Mouse (Mus musculus): ENCODE results near the gene Cers2.

The Cers2 gene

GRCm38 (mm10) chr3:95314486-95315093, at the start of gene Cers2:
Gene Cers2, plus strand, starts transcription at chr3:95314791.
- no peaks in the 10 kb centered on the region for H3K27me3 ChIP-seq (ENCODE audit: control insufficient read depth, insufficient read depth, low read length, poor library complexity, severe bottlenecking)
- H3K36me3 ChIP-seq (ENCODE audit: control insufficient read depth, insufficient read depth, low read length, poor library complexity, severe bottlenecking): no peaks in the 10 kb centered on the region; the same call in 1 of the 2 replicates
- DNase-seq (ENCODE audit: low read depth, low spot score): no peak

GRCm38 (mm10) chr3:95266052-95266451, 48.5 kb upstream of the Cers2 start:
- no peak for DNase-seq (ENCODE audit: low read depth, low spot score)
- no peaks in the 10 kb centered on the region for H3K27me3 ChIP-seq (ENCODE audit: control insufficient read depth, insufficient read depth, low read length, poor library complexity, severe bottlenecking)
- peaks cover 4% of the 10 kb centered on the region for H3K36me3 ChIP-seq (ENCODE audit: control insufficient read depth, insufficient read depth, low read length, poor library complexity, severe bottlenecking)

GRCm38 (mm10) chr3:95267855-95268254, 46.7 kb upstream of the Cers2 start:
- DNase-seq (ENCODE audit: low read depth, low spot score): no peak
- no peaks in the 10 kb centered on the region for H3K27me3 ChIP-seq (ENCODE audit: control insufficient read depth, insufficient read depth, low read length, poor library complexity, severe bottlenecking)
- H3K36me3 ChIP-seq (ENCODE audit: control insufficient read depth, insufficient read depth, low read length, poor library complexity, severe bottlenecking): peaks cover 2% of the 10 kb centered on the region

- no peak for DNase-seq (ENCODE audit: low read depth, low spot score)
- no peaks in the 10 kb centered on the region for H3K27me3 ChIP-seq (ENCODE audit: control insufficient read depth, insufficient read depth, low read length, poor library complexity, severe bottlenecking)
- H3K36me3 ChIP-seq (ENCODE audit: control insufficient read depth, insufficient read depth, low read length, poor library complexity, severe bottlenecking): no peaks in the 10 kb centered on the region; the same call in none of the 2 replicates
Measured at GRCm38 (mm10) chr3:95269789-95270188, 44.8 kb upstream of the Cers2 start.

- Histone ChIP-seq H3K27me3 (ENCODE audit: control insufficient read depth, insufficient read depth, low read length, poor library complexity, severe bottlenecking) (no peaks in the 10 kb centered on the region), H3K36me3 (ENCODE audit: control insufficient read depth, insufficient read depth, low read length, poor library complexity, severe bottlenecking) (no peaks in the 10 kb centered on the region; the same call in 1 of the 2 replicates)
- DNase-seq (ENCODE audit: low read depth, low spot score): no peak
Measured at GRCm38 (mm10) chr3:95270766-95271364, 43.7 kb upstream of the Cers2 start.

GRCm38 (mm10) chr3:95273471-95273870, 41.1 kb upstream of the Cers2 start:
- Histone ChIP-seq H3K27me3 (ENCODE audit: control insufficient read depth, insufficient read depth, low read length, poor library complexity, severe bottlenecking) (no peaks in the 10 kb centered on the region), H3K36me3 (ENCODE audit: control insufficient read depth, insufficient read depth, low read length, poor library complexity, severe bottlenecking) (no peaks in the 10 kb centered on the region)
- DNase-seq (ENCODE audit: low read depth, low spot score): no peak

GRCm38 (mm10) chr3:95274453-95274852, 40.1 kb upstream of the Cers2 start:
- H3K36me3 ChIP-seq (ENCODE audit: control insufficient read depth, insufficient read depth, low read length, poor library complexity, severe bottlenecking): no peaks in the 10 kb centered on the region

GRCm38 (mm10) chr3:95275161-95275560, 39.4 kb upstream of the Cers2 start:
- H3K27me3 ChIP-seq (ENCODE audit: control insufficient read depth, insufficient read depth, low read length, poor library complexity, severe bottlenecking): no peaks in the 10 kb centered on the region
- no peaks in the 10 kb centered on the region for H3K36me3 ChIP-seq (ENCODE audit: control insufficient read depth, insufficient read depth, low read length, poor library complexity, severe bottlenecking)
- no peak for DNase-seq (ENCODE audit: low read depth, low spot score)

More at GRCm38 (mm10) chr3:95274453-95274852, 40.1 kb upstream of the Cers2 start:
- no peaks in the 10 kb centered on the region for H3K27me3 ChIP-seq (ENCODE audit: control insufficient read depth, insufficient read depth, low read length, poor library complexity, severe bottlenecking)
- no peak for DNase-seq (ENCODE audit: low read depth, low spot score)

- no peaks in the 10 kb centered on the region for H3K27me3 ChIP-seq (ENCODE audit: control insufficient read depth, insufficient read depth, low read length, poor library complexity, severe bottlenecking)
- no peaks in the 10 kb centered on the region for H3K36me3 ChIP-seq (ENCODE audit: control insufficient read depth, insufficient read depth, low read length, poor library complexity, severe bottlenecking)
- DNase-seq (ENCODE audit: low read depth, low spot score): no peak
Measured at GRCm38 (mm10) chr3:95276428-95276934, 38.1 kb upstream of the Cers2 start.

- Histone ChIP-seq H3K27me3 (ENCODE audit: control insufficient read depth, insufficient read depth, low read length, poor library complexity, severe bottlenecking) (no peaks in the 10 kb centered on the region), H3K36me3 (ENCODE audit: control insufficient read depth, insufficient read depth, low read length, poor library complexity, severe bottlenecking) (no peaks in the 10 kb centered on the region)
- DNase-seq (ENCODE audit: low read depth, low spot score): no peak
Measured at GRCm38 (mm10) chr3:95277149-95277551, 37.4 kb upstream of the Cers2 start.

- peak; percentile 32 for DNase-seq (ENCODE audit: low read depth, low spot score)
- no peaks in the 10 kb centered on the region for H3K36me3 ChIP-seq (ENCODE audit: control insufficient read depth, insufficient read depth, low read length, poor library complexity, severe bottlenecking)
- no peaks in the 10 kb centered on the region for H3K27me3 ChIP-seq (ENCODE audit: control insufficient read depth, insufficient read depth, low read length, poor library complexity, severe bottlenecking)
Measured at GRCm38 (mm10) chr3:95280747-95281146, 33.8 kb upstream of the Cers2 start.

- no peaks in the 10 kb centered on the region for H3K36me3 ChIP-seq (ENCODE audit: control insufficient read depth, insufficient read depth, low read length, poor library complexity, severe bottlenecking)
- H3K27me3 ChIP-seq (ENCODE audit: control insufficient read depth, insufficient read depth, low read length, poor library complexity, severe bottlenecking): no peaks in the 10 kb centered on the region
- peak; percentile 99 for DNase-seq (ENCODE audit: low read depth, low spot score)
Measured at GRCm38 (mm10) chr3:95281216-95282126, 33.1 kb upstream of the Cers2 start, which contains the start of the genes Mindy1 and Prune1. Gene Mindy1, plus strand, starts transcription at chr3:95281345. Gene Prune1, minus strand, starts transcription at chr3:95282076.

- no peaks in the 10 kb centered on the region for H3K36me3 ChIP-seq (ENCODE audit: control insufficient read depth, insufficient read depth, low read length, poor library complexity, severe bottlenecking)
- peak; percentile 58 for DNase-seq (ENCODE audit: low read depth, low spot score)
- no peaks in the 10 kb centered on the region for H3K27me3 ChIP-seq (ENCODE audit: control insufficient read depth, insufficient read depth, low read length, poor library complexity, severe bottlenecking)
Measured at GRCm38 (mm10) chr3:95282381-95282864, 32.2 kb upstream of the Cers2 start.

GRCm38 (mm10) chr3:95282865-95283588, 31.6 kb upstream of the Cers2 start:
- Histone ChIP-seq H3K27me3 (ENCODE audit: control insufficient read depth, insufficient read depth, low read length, poor library complexity, severe bottlenecking) (no peaks in the 10 kb centered on the region), H3K36me3 (ENCODE audit: control insufficient read depth, insufficient read depth, low read length, poor library complexity, severe bottlenecking) (no peaks in the 10 kb centered on the region)
- DNase-seq (ENCODE audit: low read depth, low spot score): peak; percentile 38
